Mouse (Mus musculus): ENCODE data around the gene Bach2.

- no peak for TF ChIP-seq CTCF (IDR thresholded peaks at IDR 0.05; ENCODE audit: low read depth)
- no peak; the same call in 1 of the 2 replicates for TF ChIP-seq EP300 (IDR thresholded peaks at IDR 0.05; ENCODE audit: low read depth)
Observed at GRCm38 (mm10) chr4:32306169-32306792, 67.7 kb downstream of the Bach2 start.

Measured in heart, postnatal 0 days (tissue).